Mouse (Mus musculus): ENCODE data around the gene Zfp963. TPM values are rescaled to one million over a fixed set of nuclear protein-coding genes. Genes with fewer than 3 reads are reported as not detected.
A peak's percentile ranks its signal among the peaks of the same experiment; 100 is the strongest.
"Not testable (repeated sequence)": the region's sequence is repeated elsewhere in the genome, so short reads cannot be mapped to it uniquely, and the experiment has no call there.

The Zfp963 gene
- total RNA-seq, 2 experiments from 2014 or later: 3.4 to 7.1 TPM

GRCm38 (mm10) chr8:69752437-69752836 lies 2.7 kb upstream of the Zfp963 start:
- no peak for ATAC-seq (replicated peaks; ENCODE audit: low FRiP score, poor library complexity, severe bottlenecking)

DNA sequence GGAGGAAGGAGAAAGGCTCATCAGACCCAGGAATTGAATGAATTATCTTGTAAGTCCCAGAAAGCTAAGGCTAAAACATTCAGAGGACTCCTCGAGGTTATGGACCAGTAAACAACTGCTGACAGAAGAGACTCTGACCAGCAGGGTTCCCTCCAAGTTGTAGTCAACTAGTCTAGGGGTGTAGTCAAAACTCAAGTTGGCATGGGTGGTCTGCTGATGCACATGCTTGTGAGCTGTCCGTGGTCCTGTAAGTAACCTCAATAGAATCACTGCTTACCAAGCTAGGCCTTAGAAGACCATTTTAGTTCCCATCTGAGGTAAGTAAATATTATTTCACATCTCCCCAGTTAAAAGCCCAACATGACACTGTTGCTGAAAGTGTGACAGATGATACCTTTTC lies 8.5 kb downstream of the Zfp963 start:
- ATAC-seq (replicated peaks; ENCODE audit: low FRiP score, poor library complexity, severe bottlenecking): no peak

- ATAC-seq (replicated peaks; ENCODE audit: low FRiP score, poor library complexity, severe bottlenecking): no peak
These were observed 9.0 kb downstream of the Zfp963 start for GRCm38 (mm10) chr8:69740763-69741162.

DNA sequence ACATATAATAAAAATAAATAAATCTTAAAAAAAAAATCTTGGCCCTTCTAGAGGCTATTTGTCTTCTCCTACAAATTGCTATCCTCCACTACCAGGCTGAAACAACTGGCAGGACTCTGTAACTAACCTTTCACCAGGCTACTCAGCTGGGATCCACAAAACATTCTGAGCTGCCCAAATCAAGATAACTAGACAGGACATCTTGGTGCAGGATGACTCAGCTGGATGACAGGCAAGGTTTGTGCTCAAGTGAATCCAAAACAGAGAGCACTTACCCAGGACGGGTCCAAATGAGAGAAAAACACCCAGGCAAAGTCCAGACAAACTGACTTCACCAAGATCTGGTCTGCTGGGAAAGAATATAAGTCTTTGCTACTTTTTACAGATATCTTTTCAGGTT lies 14.3 kb downstream of the Zfp963 start:
- 0 out of 2 replicates have a peak, but pooled peaks have one; percentile 39 for ATAC-seq (replicated peaks; ENCODE audit: low FRiP score, poor library complexity, severe bottlenecking)

DNA sequence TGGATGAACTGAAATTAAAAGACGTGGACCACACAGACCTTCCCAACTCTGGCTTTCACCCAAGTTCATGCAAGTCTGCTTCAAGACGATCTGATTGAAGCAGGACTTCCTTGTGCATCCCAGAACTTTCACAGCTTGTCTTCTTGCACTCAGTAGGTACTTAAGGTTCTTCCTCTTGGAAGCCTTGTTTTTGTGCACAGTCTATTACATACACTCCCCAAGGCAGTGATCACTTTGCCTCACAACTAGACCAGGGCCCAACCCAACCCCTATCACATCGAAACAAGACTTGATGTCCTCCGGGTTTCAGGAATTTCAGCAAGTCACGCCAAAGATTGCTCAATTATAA lies 32.6 kb downstream of the Zfp963 start:
- 0 out of 2 replicates have a peak, but pooled peaks have one; percentile 8 for ATAC-seq (replicated peaks; ENCODE audit: low FRiP score, poor library complexity, severe bottlenecking)

- peak; percentile 98 for ATAC-seq (replicated peaks; ENCODE audit: low FRiP score, poor library complexity, severe bottlenecking)
These were observed 33.2 kb downstream of the Zfp963 start for GRCm38 (mm10) chr8:69716403-69717231.

- no peak for ATAC-seq (replicated peaks; ENCODE audit: low FRiP score, poor library complexity, severe bottlenecking)
These were observed 34.4 kb downstream of the Zfp963 start for GRCm38 (mm10) chr8:69715366-69715765.

DNA sequence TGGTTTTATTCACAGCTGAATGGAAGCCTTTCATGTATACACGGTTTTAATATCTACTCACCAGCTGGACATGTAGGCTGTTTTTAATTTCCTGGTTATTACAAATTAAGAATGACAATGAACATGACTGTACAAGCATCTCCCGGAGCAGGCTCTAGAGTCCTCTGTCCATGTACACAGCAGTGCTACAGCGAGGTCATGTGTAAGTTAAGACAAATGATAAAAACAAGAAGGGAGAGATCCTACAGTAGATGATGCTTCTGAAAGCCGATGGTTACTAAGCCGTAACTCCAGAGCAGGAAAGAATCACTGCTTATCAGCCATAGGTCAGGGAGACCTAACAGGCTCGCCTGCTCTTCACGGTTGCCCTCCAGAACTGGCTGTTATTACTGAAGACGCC lies 36.3 kb downstream of the Zfp963 start:
- ATAC-seq (replicated peaks; ENCODE audit: low FRiP score, poor library complexity, severe bottlenecking): no peak

DNA sequence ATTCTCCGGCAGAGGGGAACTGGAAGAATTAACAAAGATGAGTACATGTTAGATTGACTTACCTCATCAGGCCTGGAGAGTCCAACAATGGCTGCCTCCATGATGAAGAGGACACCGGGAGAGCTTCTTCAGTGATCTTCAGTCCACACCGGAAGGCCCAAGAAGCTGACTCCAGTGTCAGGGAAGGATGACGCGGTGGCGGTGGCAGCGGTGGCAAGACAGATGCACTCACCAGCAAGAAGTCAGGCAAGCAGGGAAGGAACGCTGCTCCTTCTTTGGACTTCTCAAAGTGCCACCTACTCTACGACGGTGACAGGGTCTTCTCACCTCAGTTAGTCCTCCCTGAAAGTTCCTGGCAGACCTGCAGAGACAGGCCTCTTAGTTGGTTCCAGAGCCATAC lies 39.1 kb downstream of the Zfp963 start, which contains the start of gene Zfp869:
TSS of gene Zfp869 (minus strand) at position 101 of the 400 bp plus-strand sequence.
- ATAC-seq (replicated peaks; ENCODE audit: low FRiP score, poor library complexity, severe bottlenecking): not testable (repeated sequence)

DNA sequence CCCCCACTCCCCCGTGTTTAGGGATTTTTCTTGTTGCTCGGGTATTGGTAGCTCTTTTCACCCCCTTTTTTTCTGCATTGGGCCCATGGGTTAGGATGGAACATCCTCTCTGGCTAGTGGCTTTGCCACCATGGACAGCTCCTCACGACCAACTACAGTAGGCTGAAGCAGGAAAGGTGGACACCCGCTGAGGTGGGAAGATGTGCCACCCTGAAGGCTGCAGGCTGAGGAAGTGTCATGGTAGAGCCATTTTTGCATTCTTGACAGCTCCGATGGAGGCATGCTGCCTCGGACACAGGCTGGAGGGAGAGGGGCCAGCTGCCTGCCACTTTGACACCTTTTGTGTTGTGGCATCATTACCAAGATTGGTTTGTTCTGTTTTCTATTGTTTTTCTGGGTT lies 48.0 kb downstream of the Zfp963 start:
- no peak for ATAC-seq (replicated peaks; ENCODE audit: low FRiP score, poor library complexity, severe bottlenecking)

Other genes starting within 250 kb of the Zfp963 start
- gene Gm7697, start 227.0 kb downstream of the Zfp963 start, total RNA-seq (2015; ENCODE audit: low replicate concordance): not detected in 2 replicates
- not detected in 2 replicates for gene Gm7697, start 227.0 kb downstream of the Zfp963 start, total RNA-seq (2017; ENCODE audit: low replicate concordance)
- gene Zfp868, start 124.4 kb downstream of the Zfp963 start, total RNA-seq (2015; ENCODE audit: low replicate concordance): 10.8 and 10.9 TPM in 2 replicates
- 21.5 and 24.0 TPM in 2 replicates for gene Zfp868, start 124.4 kb downstream of the Zfp963 start, total RNA-seq (2017; ENCODE audit: low replicate concordance)
- not detected in 2 replicates for gene Zfp964, start 95.5 kb downstream of the Zfp963 start, total RNA-seq (2015; ENCODE audit: low replicate concordance)
- gene Zfp964, start 95.5 kb downstream of the Zfp963 start, total RNA-seq (2017; ENCODE audit: low replicate concordance): not detected in 2 replicates
- gene Zfp869, start 39.2 kb downstream of the Zfp963 start, total RNA-seq (2015; ENCODE audit: low replicate concordance): 14.1 and 14.3 TPM in 2 replicates
- 6.6 and 24.6 TPM in 2 replicates for gene Zfp869, start 39.2 kb downstream of the Zfp963 start, total RNA-seq (2017; ENCODE audit: low replicate concordance)
- not detected in 2 replicates for gene Gm20422, start 24.9 kb upstream of the Zfp963 start, total RNA-seq (2015; ENCODE audit: low replicate concordance)
- not detected in 2 replicates for gene Gm20422, start 24.9 kb upstream of the Zfp963 start, total RNA-seq (2017; ENCODE audit: low replicate concordance)
- gene Atp13a1, start 41.2 kb upstream of the Zfp963 start, total RNA-seq (2015; ENCODE audit: low replicate concordance): 7.9 and 12.6 TPM in 2 replicates
- gene Atp13a1, start 41.2 kb upstream of the Zfp963 start, total RNA-seq (2017; ENCODE audit: low replicate concordance): 12.3 and 13.7 TPM in 2 replicates
- 21.3 and 37.3 TPM in 2 replicates for gene Zfp866, start 41.2 kb upstream of the Zfp963 start, total RNA-seq (2015; ENCODE audit: low replicate concordance)
- gene Zfp866, start 41.2 kb upstream of the Zfp963 start, total RNA-seq (2017; ENCODE audit: low replicate concordance): 37.1 and 60.5 TPM in 2 replicates
- 8.4 and 24.1 TPM in 2 replicates for gene Gmip, start 58.7 kb upstream of the Zfp963 start, total RNA-seq (2015; ENCODE audit: low replicate concordance)
- gene Gmip, start 58.7 kb upstream of the Zfp963 start, total RNA-seq (2017; ENCODE audit: low replicate concordance): 5.5 and 16.6 TPM in 2 replicates
- gene Lpar2, start 72.5 kb upstream of the Zfp963 start, total RNA-seq (2015; ENCODE audit: low replicate concordance): 0.42 TPM in 1 of 2 replicates, not detected in the other
- not detected in 2 replicates for gene Lpar2, start 72.5 kb upstream of the Zfp963 start, total RNA-seq (2017; ENCODE audit: low replicate concordance)
- gene Pbx4, start 82.5 kb upstream of the Zfp963 start, total RNA-seq (2015; ENCODE audit: low replicate concordance): 4.2 TPM in 1 of 2 replicates, not detected in the other
- 2.1 and 8.2 TPM in 2 replicates for gene Pbx4, start 82.5 kb upstream of the Zfp963 start, total RNA-seq (2017; ENCODE audit: low replicate concordance)
- gene Cilp2, start 137.7 kb upstream of the Zfp963 start, total RNA-seq (2015; ENCODE audit: low replicate concordance): not detected in 2 replicates
- gene Cilp2, start 137.7 kb upstream of the Zfp963 start, total RNA-seq (2017; ENCODE audit: low replicate concordance): not detected in 2 replicates
- gene Tssk6, start 152.2 kb upstream of the Zfp963 start, total RNA-seq (2015; ENCODE audit: low replicate concordance): not detected in 2 replicates
- not detected in 2 replicates for gene Tssk6, start 152.2 kb upstream of the Zfp963 start, total RNA-seq (2017; ENCODE audit: low replicate concordance)
- 20.5 and 29.6 TPM in 2 replicates for gene Ndufa13, start 152.6 kb upstream of the Zfp963 start, total RNA-seq (2015; ENCODE audit: low replicate concordance)
- gene Ndufa13, start 152.6 kb upstream of the Zfp963 start, total RNA-seq (2017; ENCODE audit: low replicate concordance): 29.0 and 40.8 TPM in 2 replicates
- not detected in 2 replicates for gene Yjefn3, start 152.7 kb upstream of the Zfp963 start, total RNA-seq (2015; ENCODE audit: low replicate concordance)
- not detected in 2 replicates for gene Yjefn3, start 152.7 kb upstream of the Zfp963 start, total RNA-seq (2017; ENCODE audit: low replicate concordance)
- gene Gatad2a, start 246.4 kb upstream of the Zfp963 start, total RNA-seq (2015; ENCODE audit: low replicate concordance): 42.8 and 46.9 TPM in 2 replicates
- gene Gatad2a, start 246.4 kb upstream of the Zfp963 start, total RNA-seq (2017; ENCODE audit: low replicate concordance): 47.5 and 48.0 TPM in 2 replicates

Measured in erythroid progenitor cell, adult 5-6 weeks (primary cell).